Mouse (Mus musculus) heart, adult 2 months (tissue): Measurements from ENCODE around the gene Ebf1. TPM values are rescaled to one million over a fixed set of nuclear protein-coding genes. Genes with fewer than 3 reads are reported as not detected.

Source experiments
- DNase-seq, 2 experiments: peaks; one replicate each; pipeline ENCODE4 v3.0.0; 2021
- H3K27ac ChIP-seq: fragments of 200-600 bp; 2 replicates; pipeline ENCODE4 v1.8.1; 2022
- H3K27me3 ChIP-seq: fragments of 200-500 bp; 2 replicates; pipeline ENCODE4 v1.6.1; 2012; ENCODE audit warnings: mild to moderate bottlenecking, low read length, inconsistent platforms, mixed read lengths; ENCODE audit not compliant: control insufficient read depth, insufficient read depth
- H3K36me3 ChIP-seq: fragments of 200-500 bp; 2 replicates; pipeline ENCODE4 v1.6.1; 2012; ENCODE audit warnings: low read length, inconsistent platforms; ENCODE audit not compliant: control insufficient read depth, insufficient read depth
- H3K4me1 ChIP-seq: fragments of 200-500 bp; 2 replicates; pipeline ENCODE4 v1.6.1; 2011; ENCODE audit warnings: low read length; ENCODE audit not compliant: control insufficient read depth, insufficient read depth
- H3K4me3 ChIP-seq: fragments of 200-600 bp; 2 replicates; pipeline ENCODE4 v1.8.1; 2022
- H3K79me2 ChIP-seq: fragments of 200-500 bp; replicated peaks from 2 replicates; pipeline ENCODE4 v1.6.1; 2012; ENCODE audit warnings: mild to moderate bottlenecking, inconsistent platforms, low read length, moderate library complexity, mixed read lengths; ENCODE audit not compliant: control insufficient read depth, insufficient read depth
- H3K9ac ChIP-seq: fragments of 200-500 bp; 2 replicates; pipeline ENCODE4 v1.6.1; 2012; ENCODE audit warnings: low read depth, mild to moderate bottlenecking, control low read depth, inconsistent platforms, low read length, mixed read lengths
- CTCF ChIP-seq: fragments of 200-600 bp; IDR thresholded peaks from 2 replicates; pipeline ENCODE4 v1.8.1; 2022; ENCODE audit warnings: antibody characterized with exemption, mild to moderate bottlenecking, moderate library complexity
- EP300 ChIP-seq: fragments of 200-500 bp; IDR thresholded peaks from 2 replicates; pipeline ENCODE4 v1.6.1; 2011; ENCODE audit warnings: low read depth, low read length, control low read depth; ENCODE audit not compliant: insufficient read depth
- POLR2A ChIP-seq: fragments of 200-500 bp; IDR thresholded peaks from 2 replicates; pipeline ENCODE4 v1.6.1; 2011; ENCODE audit warnings: mild to moderate bottlenecking, low read depth, low read length, control low read depth; ENCODE audit not compliant: insufficient read depth
- WGBS: fragments of 180-500 bp; shearing (Covaris S2); methylation state at CpG from one replicate; pipeline ENCODE4 v1.1.7; 2018; 5-methylcytosine and 5-hydroxymethylcytosine counted together
- intact Hi-C: fragments of 180-260 bp; cut with DNase I; formaldehyde crosslinking; loops from one replicate; pipeline ENCODE4 v1.15.1; 2025
- polyA plus RNA-seq: library from polyadenylated mRNA; depleted of rRNA; stranded (reverse); fragments of >200 nt; gene quantifications from 2 replicates; pipeline ENCODE4 v1.2.3, GENCODE M21; 2012
- total RNA-seq, 2 experiments: library from RNA; stranded (reverse); gene quantifications; 2 replicates each; pipeline ENCODE4 v1.2.3; 2021

Ebf1 gene
- total and polyA plus RNA-seq, 3 experiments = 11.4 to 13.6 (median 12.2) TPM

GRCm38 (mm10) chr11:44900496-44900895 lies 283.4 kb downstream of the Ebf1 start:
- no peak for TF ChIP-seq POLR2A
- no peak for TF ChIP-seq CTCF
- no peak for TF ChIP-seq EP300
- Histone ChIP-seq H3K27ac (no peak overlapping the region), H3K4me3 (no peak overlapping the region), H3K79me2 (no peaks in the 10 kb centered on the region), H3K27me3 (no peaks in the 10 kb centered on the region), H3K9ac (no peak overlapping the region), H3K4me1 (peaks cover 6% of the 10 kb centered on the region), H3K36me3 (peaks cover 2% of the 10 kb centered on the region; the same call in 1 of the 2 replicates)
- no peak for DNase-seq
- intact Hi-C loops = no loop called here
- WGBS = 92% methylated on average over 7 of the region's 7 CpGs

GRCm38 (mm10) chr11:44901715-44902114 lies 284.6 kb downstream of the Ebf1 start:
- intact Hi-C loops = no loop called here
- 83% methylated on average over 2 of the region's 2 CpGs for WGBS
- TF ChIP-seq EP300 (no peak), CTCF (no peak), POLR2A (no peak)

GRCm38 (mm10) chr11:44902165-44902564 lies 285.0 kb downstream of the Ebf1 start:
- WGBS = 59% methylated on average over 6 of the region's 6 CpGs
- peaks cover 5% of the 10 kb centered on the region for H3K4me1 ChIP-seq
- H3K9ac ChIP-seq = no peak overlapping the region
- no peak for DNase-seq
- TF ChIP-seq CTCF (no peak), POLR2A (no peak), EP300 (no peak)
- peaks cover 2% of the 10 kb centered on the region; the same call in 1 of the 2 replicates for H3K36me3 ChIP-seq
- H3K27me3 ChIP-seq = no peaks in the 10 kb centered on the region
- no peak overlapping the region for H3K27ac ChIP-seq
- intact Hi-C loops = no loop called here
- no peak overlapping the region for H3K4me3 ChIP-seq
- no peaks in the 10 kb centered on the region for H3K79me2 ChIP-seq

More at GRCm38 (mm10) chr11:44901715-44902114, 284.6 kb downstream of the Ebf1 start:
- peaks cover 6% of the 10 kb centered on the region for H3K4me1 ChIP-seq
- H3K9ac ChIP-seq = no peak overlapping the region
- no peaks in the 10 kb centered on the region for H3K27me3 ChIP-seq
- peaks cover 2% of the 10 kb centered on the region; the same call in 1 of the 2 replicates for H3K36me3 ChIP-seq
- no peak for DNase-seq
- H3K79me2 ChIP-seq = no peaks in the 10 kb centered on the region
- H3K27ac ChIP-seq = no peak overlapping the region
- H3K4me3 ChIP-seq = no peak overlapping the region

- Histone ChIP-seq H3K9ac (no peak overlapping the region), H3K4me1 (no peaks in the 10 kb centered on the region), H3K36me3 (no peaks in the 10 kb centered on the region; the same call in 1 of the 2 replicates), H3K4me3 (no peak overlapping the region), H3K79me2 (no peaks in the 10 kb centered on the region), H3K27me3 (no peaks in the 10 kb centered on the region), H3K27ac (no peak overlapping the region)
- WGBS = 83% methylated on average over 9 of the region's 9 CpGs
- no peak for TF ChIP-seq CTCF
- no peak for TF ChIP-seq EP300
- no peak for TF ChIP-seq POLR2A
- intact Hi-C loops = no loop called here
- DNase-seq = no peak
Measured at GRCm38 (mm10) chr11:44904121-44904520, 287.0 kb downstream of the Ebf1 start.

- TF ChIP-seq EP300 (no peak), CTCF (no peak), POLR2A (no peak)
- peak overlapping the region; percentile 29; the same call in 1 of the 2 replicates for H3K27ac ChIP-seq
- no peak overlapping the region for H3K4me3 ChIP-seq
- intact Hi-C loops = no loop called here
- H3K36me3 ChIP-seq = peaks cover 3% of the 10 kb centered on the region; the same call in 1 of the 2 replicates
- no peaks in the 10 kb centered on the region for H3K4me1 ChIP-seq
- no peaks in the 10 kb centered on the region for H3K27me3 ChIP-seq
- H3K79me2 ChIP-seq = no peaks in the 10 kb centered on the region
- 56% methylated on average over 5 of the region's 5 CpGs for WGBS
- DNase-seq = peak in 1 of 2 experiments; percentile 58
- no peak overlapping the region for H3K9ac ChIP-seq
Measured at GRCm38 (mm10) chr11:44906456-44906855, 289.3 kb downstream of the Ebf1 start.

GRCm38 (mm10) chr11:44911765-44912164 lies 294.6 kb downstream of the Ebf1 start:
- H3K79me2 ChIP-seq = no peaks in the 10 kb centered on the region
- TF ChIP-seq EP300 (no peak), CTCF (no peak), POLR2A (no peak)
- H3K27me3 ChIP-seq = no peaks in the 10 kb centered on the region
- no peak overlapping the region; the same call in 1 of the 2 replicates for H3K27ac ChIP-seq
- peaks cover 3% of the 10 kb centered on the region for H3K36me3 ChIP-seq
- H3K4me3 ChIP-seq = no peak overlapping the region
- H3K4me1 ChIP-seq = peaks cover 2% of the 10 kb centered on the region
- no peak for DNase-seq
- intact Hi-C loops = no loop called here
- H3K9ac ChIP-seq = no peak overlapping the region
- WGBS = 66% methylated on average over 1 of the region's 1 CpGs
